In the genomic region with DNA sequence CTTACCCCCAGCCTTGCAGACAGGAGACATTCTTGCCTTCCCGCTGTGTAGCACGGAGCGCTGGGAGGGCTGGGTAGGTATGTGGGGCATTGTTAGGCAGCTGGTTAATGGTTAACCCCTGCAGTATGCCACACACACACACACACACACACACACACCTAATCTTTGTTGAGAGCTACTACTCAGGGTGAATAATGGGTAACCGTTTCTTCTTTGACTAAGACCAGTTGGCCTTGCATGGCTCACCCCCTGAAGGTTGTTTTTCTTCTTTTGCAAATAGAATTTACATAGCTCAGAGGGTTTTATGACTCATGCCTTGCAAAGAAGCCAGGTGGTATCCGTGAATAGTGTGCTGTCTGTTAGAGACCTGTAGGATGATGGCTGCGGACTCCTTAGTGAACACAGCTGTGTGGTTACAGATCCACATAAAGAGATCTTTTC, we compare ENCODE assay signal across 13 mouse cellular contexts. TPM values are rescaled to one million over a fixed set of nuclear protein-coding genes. Genes with fewer than 3 reads are reported as not detected.
DNase-seq lines count a peak whose midpoint lies in the region; ATAC-seq and TF ChIP-seq lines count a peak whose summit lies in the region.
"Had no signal": no experiment of that assay in that cellular context is flagged by ENCODE, and none has a peak within 500 bp of the region (broad histone marks: within the 10 kb centered on the region; RNA-seq: fewer than 3 reads in every experiment).

No protein-coding gene starts in this region.

- no peak for TF ChIP-seq CTCF in forebrain, postnatal 0 days (IDR thresholded peaks at IDR 0.05; ENCODE audit: low read depth)
- TF ChIP-seq CTCF in ES-Bruce4 (IDR thresholded peaks at IDR 0.05; ENCODE audit: low read depth, low read length), result no peak

- DNase-seq in forebrain, postnatal 0 days, result no peak
- DNase-seq in forelimb bud, embryonic 11.5 days (ENCODE audit: low read depth, low spot score), result peak; percentile 38
- DNase-seq in kidney, postnatal 4 days, result peak; percentile 75 to 83
- no peak for DNase-seq in cerebellum, postnatal 36 days
- DNase-seq: thymus, adult 2 months had no signal

- peak; percentile 98 for TF ChIP-seq EP300 in ES-Bruce4 (IDR thresholded peaks at IDR 0.05; ENCODE audit: insufficient read depth, low read depth, low read length)

- no peak overlapping the region for H3K4me2 ChIP-seq in forebrain, postnatal 0 days (ENCODE audit: low read depth)
- no peak overlapping the region for H3K4me2 ChIP-seq in forebrain, embryonic 13.5 days
- H3K4me2 ChIP-seq in heart, embryonic 11.5 days, result no peak overlapping the region
- H3K4me2 ChIP-seq: heart, embryonic 15.5 days; midbrain, embryonic 11.5 days; neural tube, embryonic 15.5 days had no signal

- no peak overlapping the region for H3K27ac ChIP-seq in forebrain, postnatal 0 days (ENCODE audit: low read depth, low read length)
- H3K27ac ChIP-seq in forebrain, embryonic 13.5 days, result no peak overlapping the region
- H3K27ac ChIP-seq in ES-Bruce4 (ENCODE audit: insufficient read depth, low read length), result peak overlapping the region; percentile 77
- H3K27ac ChIP-seq in heart, embryonic 11.5 days (ENCODE audit: low read depth, low read length), result no peak overlapping the region
- H3K27ac ChIP-seq: heart, embryonic 15.5 days; neural tube, embryonic 15.5 days had no signal

- no peaks in the 10 kb centered on the region for H3K27me3 ChIP-seq in forebrain, postnatal 0 days (ENCODE audit: insufficient read depth, low read length)
- 0 out of 2 replicates have a peak, but pooled peaks cover 8% of the 10 kb centered on the region for H3K27me3 ChIP-seq in forebrain, embryonic 13.5 days
- H3K27me3 ChIP-seq in ES-Bruce4 (ENCODE audit: control insufficient read depth, insufficient read depth, low read length, poor library complexity, severe bottlenecking), result no peaks in the 10 kb centered on the region
- no peaks in the 10 kb centered on the region for H3K27me3 ChIP-seq in heart, embryonic 11.5 days (ENCODE audit: control insufficient read depth, insufficient read depth, low read length)
- H3K27me3 ChIP-seq: heart, embryonic 15.5 days; neural tube, embryonic 15.5 days had no signal

- H3K4me1 ChIP-seq in forebrain, postnatal 0 days (ENCODE audit: insufficient read depth), result no peaks in the 10 kb centered on the region
- peaks cover 9% of the 10 kb centered on the region; the same call in 1 of the 2 replicates for H3K4me1 ChIP-seq in forebrain, embryonic 13.5 days
- peaks cover 14% of the 10 kb centered on the region for H3K4me1 ChIP-seq in ES-Bruce4 (ENCODE audit: control insufficient read depth, insufficient read depth, low read length)
- H3K4me1 ChIP-seq in heart, embryonic 11.5 days (ENCODE audit: control insufficient read depth, insufficient read depth, low read length), result peaks cover 35% of the 10 kb centered on the region

- no peak overlapping the region for H3K9ac ChIP-seq in forebrain, postnatal 0 days
- no peak overlapping the region for H3K9ac ChIP-seq in forebrain, embryonic 13.5 days
- no peak overlapping the region for H3K9ac ChIP-seq in ES-Bruce4 (ENCODE audit: low read depth, poor library complexity, severe bottlenecking)
- H3K9ac ChIP-seq in heart, embryonic 11.5 days (ENCODE audit: low read depth, low read length), result no peak overlapping the region
- H3K9ac ChIP-seq: heart, embryonic 15.5 days; neural tube, embryonic 15.5 days had no signal

- no peak overlapping the region for H3K4me3 ChIP-seq in forebrain, postnatal 0 days (ENCODE audit: low read depth, low read length)
- no peak overlapping the region for H3K4me3 ChIP-seq in forebrain, embryonic 13.5 days
- H3K4me3 ChIP-seq in ES-Bruce4 (ENCODE audit: low read depth, low read length), result no peak overlapping the region
- H3K4me3 ChIP-seq in heart, embryonic 11.5 days (ENCODE audit: low read depth, low read length), result no peak overlapping the region
- H3K4me3 ChIP-seq: erythroblast, embryonic 14.5 days; heart, embryonic 15.5 days; neural tube, embryonic 15.5 days had no signal

- ATAC-seq in forebrain, postnatal 0 days, result peak; percentile 32; the same call in 1 of the 2 replicates
- no peak for ATAC-seq in forebrain, embryonic 13.5 days
- ATAC-seq in heart, embryonic 11.5 days (replicated peaks; ENCODE audit: insufficient number of reproducible peaks, low FRiP score, low TSS enrichment), result no peak
- no peak for ATAC-seq in erythroblast, adult 5-6 weeks (replicated peaks; ENCODE audit: low FRiP score, poor library complexity, severe bottlenecking)

- H3K9me3 ChIP-seq in forebrain, postnatal 0 days (ENCODE audit: low read length), result no peaks in the 10 kb centered on the region
- H3K9me3 ChIP-seq in forebrain, embryonic 13.5 days (replicated peaks), result no peaks in the 10 kb centered on the region
- no peaks in the 10 kb centered on the region for H3K9me3 ChIP-seq in ES-Bruce4 (replicated peaks; ENCODE audit: control insufficient read depth, insufficient read depth, low read length, poor library complexity, severe bottlenecking)
- H3K9me3 ChIP-seq in heart, embryonic 11.5 days (replicated peaks; ENCODE audit: control insufficient read depth, low read length), result no peaks in the 10 kb centered on the region
- H3K9me3 ChIP-seq: heart, embryonic 15.5 days; neural tube, embryonic 15.5 days had no signal

- TF ChIP-seq POLR2A in ES-Bruce4 (IDR thresholded peaks at IDR 0.05; ENCODE audit: insufficient read depth, low read length), result no peak

- 19% methylated on average over 6 of the region's 6 CpGs for WGBS in forebrain, postnatal 0 days
- WGBS in forebrain, embryonic 13.5 days, result 15% methylated on average over 6 of the region's 6 CpGs
- 40% methylated on average over 6 of the region's 6 CpGs for WGBS in heart, embryonic 11.5 days (ENCODE audit: insufficient replicate concordance)

- H3K36me3 ChIP-seq in forebrain, postnatal 0 days (ENCODE audit: insufficient read depth), result no peaks in the 10 kb centered on the region
- no peaks in the 10 kb centered on the region for H3K36me3 ChIP-seq in forebrain, embryonic 13.5 days (ENCODE audit: poor library complexity, severe bottlenecking)
- H3K36me3 ChIP-seq in ES-Bruce4 (ENCODE audit: control insufficient read depth, insufficient read depth, low read length, poor library complexity, severe bottlenecking), result no peaks in the 10 kb centered on the region
- peaks cover 2% of the 10 kb centered on the region; the same call in 1 of the 2 replicates for H3K36me3 ChIP-seq in heart, embryonic 11.5 days (ENCODE audit: control insufficient read depth, insufficient read depth, low read length)
- H3K36me3 ChIP-seq: heart, embryonic 15.5 days; neural tube, embryonic 15.5 days had no signal

RNA-seq across cellular contexts. Expression of a gene that starts 33.5 kb away (rescaled TPM):
- 3.2 and 3.9 TPM in 2 replicates for total RNA-seq in forebrain, postnatal 0 days (2014; rRNA removed)
- 0.49 and 0.98 TPM in 2 replicates for polyA plus RNA-seq in forebrain, postnatal 0 days (2015; fragmentation: Nextera tagmentation; extraction: Ambion mirVana)
- 1.2 and 1.3 TPM in 2 replicates for polyA plus RNA-seq in forebrain, embryonic 13.5 days (2015; fragmentation: Nextera tagmentation; extraction: Ambion mirVana)
- polyA plus RNA-seq in ES-Bruce4 (2011; ENCODE audit: insufficient read depth, insufficient read length, low read depth, missing spikeins), result 141 and 149 TPM in 2 replicates
- polyA plus RNA-seq in heart, embryonic 11.5 days (2014; fragmentation: Nextera tagmentation; extraction: Ambion mirVana), result 10.1 and 11.7 TPM in 2 replicates
- 0.84 and 1.5 TPM in 2 replicates for total RNA-seq in erythroblast, adult 5-6 weeks (2015; ENCODE audit: low replicate concordance)
- total RNA-seq in erythroblast, adult 5-6 weeks (2017; ENCODE audit: low replicate concordance), result 0.56 and 1.3 TPM in 2 replicates
- polyA plus RNA-seq: erythroblast, embryonic 14.5 days had no signal

Comparison
In these comparisons a context has a peak if more than half of its experiments do, and no peak if none do; other contexts are left out.
1. DNase-seq: peak in forelimb bud, embryonic 11.5 days (single experiment) and kidney, postnatal 4 days (2 of 2); none in forebrain, postnatal 0 days (single experiment) and cerebellum, postnatal 36 days (0 of 2).
2. RNA of a gene that starts 33.5 kb away (polyA plus RNA-seq): 141 to 149 TPM in ES-Bruce4; 10.1 to 11.7 TPM in heart, embryonic 11.5 days, 1.2 to 1.3 TPM in forebrain, embryonic 13.5 days and 0.49 to 0.98 TPM in forebrain, postnatal 0 days; every median in the first group is over 10 times any median in the second.